Mouse (Mus musculus) brain, embryonic 14.5 days (tissue): ENCODE data around the gene Ccdc73. TPM values are rescaled to one million over a fixed set of nuclear protein-coding genes. Genes with fewer than 3 reads are reported as not detected.
A peak's percentile ranks its signal among the peaks of the same experiment; 100 is the strongest.

Experiments used
- DNase-seq: peaks from one replicate; pipeline ENCODE4 v3.0.0-alpha.2; 2011; ENCODE audit warnings: low read depth
- CTCF ChIP-seq: fragments of 200-500 bp; IDR thresholded peaks from 2 replicates; pipeline ENCODE4 v1.5.1; 2012; ENCODE audit warnings: inconsistent platforms, mild to moderate bottlenecking, moderate library complexity, borderline replicate concordance; ENCODE audit not compliant: insufficient read depth, insufficient read length; ENCODE audit errors: extremely low read depth
- POLR2A ChIP-seq: fragments of 200-500 bp; IDR thresholded peaks from 2 replicates; pipeline ENCODE4 v1.6.1; 2012; ENCODE audit warnings: mild to moderate bottlenecking, inconsistent platforms, borderline replicate concordance; ENCODE audit not compliant: poor library complexity, insufficient read depth, insufficient read length, severe bottlenecking; ENCODE audit errors: extremely low read depth
- polyA plus RNA-seq: library from polyadenylated mRNA; depleted of rRNA; stranded (reverse); fragments of >200 nt; gene quantifications from 2 replicates; pipeline ENCODE4 v1.2.3, GENCODE M21; 2012

The Ccdc73 gene
- polyA plus RNA-seq, 1 experiment, result 3.4 TPM

DNA sequence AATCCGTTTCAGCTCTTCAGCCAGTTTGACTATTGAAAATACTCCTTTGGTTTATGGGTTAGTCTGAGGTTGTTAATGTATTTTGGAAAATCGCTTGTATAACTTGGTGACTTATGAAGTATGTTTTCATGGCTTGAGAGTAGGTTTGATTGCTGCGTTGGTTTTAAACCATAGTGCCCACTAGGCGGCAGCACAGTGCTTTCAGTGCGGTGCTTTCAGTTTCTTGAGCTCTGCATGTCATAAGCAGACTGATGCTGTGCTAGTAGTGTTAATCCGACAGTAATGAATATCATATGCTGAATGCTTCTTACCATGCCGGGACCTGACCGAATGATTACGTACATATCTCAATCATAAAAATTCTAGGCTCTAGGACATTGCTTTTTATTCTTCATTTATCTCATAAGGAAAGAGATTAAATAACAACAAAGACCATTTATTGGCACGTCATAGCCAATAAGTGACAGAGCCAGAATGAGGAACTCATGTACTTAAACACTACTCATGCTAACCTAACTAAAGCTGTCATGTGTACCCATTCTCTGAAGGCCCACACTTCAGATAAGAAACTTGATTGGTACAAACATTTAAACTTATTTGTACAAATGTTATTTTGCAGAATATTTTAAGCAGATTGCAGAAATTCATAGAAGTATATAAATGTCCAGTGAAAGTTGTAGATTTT lies 20.4 kb downstream of the Ccdc73 start:
- DNase-seq, result peak; percentile 91
- TF ChIP-seq CTCF (peak; percentile 84), POLR2A (no peak)

DNA sequence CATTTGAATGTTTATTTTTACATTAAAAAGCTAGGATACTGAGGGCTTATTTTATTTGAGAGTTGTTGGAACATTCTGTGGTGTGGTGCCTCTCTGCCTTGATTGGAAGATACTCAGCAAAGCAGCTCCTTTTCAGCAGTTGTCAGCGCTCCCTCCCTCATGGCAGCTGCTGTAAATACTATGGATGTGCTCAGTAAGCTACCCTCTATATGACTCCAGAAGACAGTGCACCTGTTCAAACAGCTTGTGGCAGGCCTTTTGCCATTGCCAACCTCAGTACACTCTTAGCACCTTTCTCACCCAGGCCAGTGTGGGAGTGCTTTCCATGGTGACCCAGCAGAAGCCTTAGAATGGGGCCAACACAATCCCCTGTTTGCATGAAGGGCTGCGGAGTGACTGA lies 32.4 kb downstream of the Ccdc73 start:
- TF ChIP-seq POLR2A (no peak), CTCF (no peak)
- DNase-seq, result no peak

DNA sequence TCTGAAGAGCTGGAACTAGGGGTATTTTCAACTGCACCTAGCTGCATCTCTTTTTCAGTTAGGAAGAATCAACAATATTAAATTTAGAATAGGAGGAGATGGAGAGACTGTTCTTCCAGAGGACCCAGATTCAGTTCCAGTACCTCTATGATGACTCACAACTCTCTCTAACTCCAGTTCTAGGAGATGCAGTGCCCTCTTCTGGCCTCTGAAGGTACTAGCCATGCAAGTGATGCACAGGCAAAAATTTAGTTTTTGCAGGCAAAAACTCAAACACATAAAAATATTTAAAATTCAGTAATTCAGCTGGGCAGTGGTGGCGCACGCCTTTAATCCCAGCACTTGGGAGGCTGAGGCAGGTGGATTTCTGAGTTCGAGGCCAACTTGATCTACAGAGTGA lies 48.1 kb downstream of the Ccdc73 start:
- no peak for TF ChIP-seq POLR2A
- TF ChIP-seq CTCF, result peak; percentile 32; the same call in 1 of the 2 replicates
- DNase-seq, result no peak

DNA sequence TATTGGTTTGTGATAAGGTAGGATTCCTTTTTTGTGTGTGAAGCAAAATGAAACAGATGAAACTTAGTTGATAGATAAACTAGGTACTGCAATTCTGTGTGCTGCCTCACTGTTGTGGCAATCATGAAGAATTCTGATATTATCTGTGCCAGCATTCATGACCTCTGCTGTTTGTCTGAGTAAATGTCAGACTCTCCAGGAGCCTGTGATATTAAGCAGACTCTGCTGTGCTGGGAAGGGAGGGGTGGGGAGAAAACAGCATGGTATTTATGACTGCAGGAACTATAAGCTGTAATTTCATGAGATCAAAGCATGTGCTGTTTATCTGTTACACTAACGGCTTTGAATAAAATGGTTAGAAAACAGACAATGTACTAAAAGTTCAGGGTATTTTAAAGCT lies 96.9 kb downstream of the Ccdc73 start:
- no peak for TF ChIP-seq POLR2A
- TF ChIP-seq CTCF, result no peak
- DNase-seq, result peak; percentile 19

DNA sequence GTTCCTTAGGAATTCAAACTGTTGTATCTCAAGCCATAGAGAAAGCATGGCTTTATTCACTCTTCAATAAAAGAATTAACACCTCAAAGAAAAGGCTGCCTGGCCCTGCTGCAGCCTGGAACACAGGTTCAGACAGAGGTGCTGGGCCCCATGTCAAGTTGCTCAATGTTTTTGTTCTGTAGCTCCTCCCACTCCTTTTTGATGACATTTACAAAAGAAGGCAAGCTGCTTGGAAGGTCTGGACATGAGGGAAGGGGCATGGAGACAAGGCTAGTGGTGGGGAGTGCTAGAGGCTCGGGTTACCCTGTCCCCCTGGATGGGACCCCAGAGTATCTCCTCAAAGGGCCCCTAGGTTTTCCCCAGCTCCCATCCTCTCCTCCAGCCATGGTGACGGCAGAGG lies 114.1 kb downstream of the Ccdc73 start:
- TF ChIP-seq POLR2A (no peak), CTCF (no peak)
- DNase-seq, result peak; percentile 28

DNA sequence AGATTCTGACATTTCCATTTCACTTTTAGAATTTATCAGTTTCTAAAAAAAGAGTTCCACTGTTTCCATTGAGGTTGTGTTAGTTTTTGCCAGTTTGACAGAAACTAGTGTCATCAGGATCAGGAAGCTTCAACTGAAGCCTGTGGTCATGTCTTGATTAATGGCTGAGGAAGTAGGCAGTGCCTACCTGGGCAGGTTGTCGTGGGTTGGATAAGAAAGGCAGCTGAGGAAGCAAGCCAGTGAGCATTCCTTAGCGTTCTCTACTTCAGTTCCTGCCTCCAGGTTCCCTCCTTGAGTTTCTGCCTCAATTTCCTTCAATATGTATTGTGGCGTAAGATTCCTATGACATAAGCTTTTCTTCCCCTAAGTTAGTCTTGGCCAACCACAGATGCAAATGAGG lies 118.2 kb downstream of the Ccdc73 start:
- TF ChIP-seq CTCF (no peak), POLR2A (no peak)
- DNase-seq, result no peak

DNA sequence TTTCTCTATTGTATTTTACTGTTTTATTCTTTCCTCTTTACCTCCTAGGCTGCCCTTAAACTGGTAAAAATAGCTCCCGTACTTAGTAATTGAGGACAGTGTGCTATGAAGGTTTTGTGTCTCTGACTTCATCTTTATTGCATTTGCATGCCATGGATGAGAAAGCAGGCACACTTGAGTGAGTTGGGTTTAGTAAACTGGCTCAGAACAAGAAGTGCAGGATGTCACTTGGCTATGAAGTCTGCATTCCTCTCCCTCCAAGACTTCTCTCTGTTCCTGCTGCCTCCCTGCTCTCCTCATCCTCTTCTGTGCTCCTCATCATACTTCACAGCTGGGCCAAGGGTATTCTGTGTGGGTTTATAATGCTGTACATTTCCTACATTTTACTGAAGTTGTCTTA lies 121.4 kb downstream of the Ccdc73 start:
- DNase-seq, result no peak
- TF ChIP-seq CTCF (no peak), POLR2A (no peak)

DNA sequence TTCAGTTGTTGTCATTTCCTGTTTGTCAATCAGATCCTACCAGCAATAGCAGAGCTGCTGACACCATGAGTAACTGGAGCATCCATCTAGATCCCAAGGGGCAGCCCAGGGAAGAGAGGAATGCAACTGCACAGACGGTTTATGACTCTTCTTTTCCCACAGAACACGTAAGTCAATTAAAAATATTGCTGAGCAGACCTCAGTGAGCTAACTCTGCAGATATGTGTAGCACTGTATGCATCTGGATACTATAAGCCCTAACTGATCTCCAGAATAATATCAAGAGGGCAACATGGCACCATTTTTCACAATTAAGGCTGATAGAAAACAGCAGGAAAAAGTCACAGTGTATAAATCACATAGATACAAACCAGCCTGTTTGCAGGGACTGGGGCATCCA lies 126.8 kb downstream of the Ccdc73 start:
- TF ChIP-seq POLR2A, result no peak
- no peak for TF ChIP-seq CTCF

DNA sequence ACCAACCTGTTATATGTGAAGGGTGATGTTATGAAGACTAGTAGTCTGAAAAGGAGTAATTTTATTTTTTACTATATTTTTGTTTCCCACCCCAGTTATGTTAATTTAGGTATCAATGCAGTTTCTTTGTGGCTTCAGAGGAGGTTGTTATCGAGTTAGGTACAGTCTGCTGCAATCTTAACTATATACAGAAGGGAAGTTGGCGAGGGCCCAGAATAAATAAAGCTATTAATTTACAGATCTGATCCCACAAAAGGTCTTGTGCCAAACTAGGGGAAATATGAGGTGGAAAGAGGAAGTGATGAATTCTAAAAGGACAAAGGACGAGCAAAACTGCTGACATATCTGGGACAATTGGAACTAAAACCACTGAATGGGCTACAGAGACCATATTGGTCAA lies 128.6 kb downstream of the Ccdc73 start:
- TF ChIP-seq CTCF (no peak), POLR2A (no peak)

More for the DNA sequence above, 126.8 kb downstream of the Ccdc73 start:
- DNase-seq, result no peak

DNA sequence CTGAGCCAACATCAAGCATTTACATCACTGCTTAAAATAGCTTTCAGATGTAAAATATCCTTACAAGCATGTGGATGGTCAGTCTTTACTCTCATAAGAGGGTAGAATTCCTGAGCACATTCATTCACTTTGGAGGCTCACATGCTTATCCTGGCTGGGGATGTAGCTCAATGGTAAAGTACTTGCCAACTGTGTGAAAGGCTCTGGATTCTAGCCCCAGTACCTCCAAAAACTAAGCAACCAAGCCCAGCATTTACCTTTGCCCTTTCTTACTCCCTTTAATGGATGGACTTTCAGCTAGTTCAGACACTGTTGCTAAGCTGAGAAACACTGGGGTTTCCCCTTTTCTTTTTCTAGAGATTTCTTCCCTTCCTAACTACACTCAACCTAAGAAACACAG lies 139.6 kb downstream of the Ccdc73 start:
- DNase-seq, result no peak
- TF ChIP-seq CTCF (no peak), POLR2A (no peak)

More for the DNA sequence above, 128.6 kb downstream of the Ccdc73 start:
- DNase-seq, result no peak

DNA sequence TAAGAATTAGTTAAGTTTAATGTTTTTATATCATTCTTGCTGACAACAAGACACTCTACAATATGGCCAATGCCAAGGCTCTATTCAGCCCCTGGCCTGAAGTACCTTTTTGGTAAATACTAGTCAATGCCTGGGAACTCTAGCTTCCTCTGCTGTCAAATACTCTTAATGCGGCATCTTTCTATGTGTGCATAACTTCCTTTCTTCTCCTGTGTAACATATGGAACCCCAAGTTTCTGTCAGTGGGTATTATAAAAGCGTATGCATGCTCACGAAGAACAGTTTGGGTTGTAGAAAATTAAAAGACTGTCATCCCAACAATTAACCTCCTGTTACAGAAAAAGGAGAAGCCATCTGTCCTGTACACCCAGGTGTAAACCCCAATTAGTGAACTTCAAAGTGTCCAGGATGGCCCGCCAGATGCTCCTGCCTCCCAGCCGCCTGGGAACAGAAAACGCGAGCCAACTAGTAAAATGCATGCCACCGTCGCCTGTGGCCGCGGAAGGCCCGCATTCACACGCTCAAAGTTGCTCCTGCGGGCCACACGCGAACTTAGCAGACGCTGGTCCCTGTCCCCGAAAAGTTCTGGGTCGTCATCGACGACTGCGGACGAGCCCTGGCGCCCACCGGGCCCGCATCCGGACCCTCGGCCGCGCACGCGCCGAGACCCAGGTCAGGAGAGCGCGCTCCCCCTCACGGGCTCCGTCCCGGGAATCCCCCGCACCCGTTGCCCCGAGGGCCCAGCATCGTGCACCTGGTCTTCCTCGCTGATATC lies 148.8 kb downstream of the Ccdc73 start:
- TF ChIP-seq CTCF (no peak), POLR2A (0 out of 2 replicates have a peak, but pooled peaks have one; percentile 16)
- peak; percentile 77 for DNase-seq

DNA sequence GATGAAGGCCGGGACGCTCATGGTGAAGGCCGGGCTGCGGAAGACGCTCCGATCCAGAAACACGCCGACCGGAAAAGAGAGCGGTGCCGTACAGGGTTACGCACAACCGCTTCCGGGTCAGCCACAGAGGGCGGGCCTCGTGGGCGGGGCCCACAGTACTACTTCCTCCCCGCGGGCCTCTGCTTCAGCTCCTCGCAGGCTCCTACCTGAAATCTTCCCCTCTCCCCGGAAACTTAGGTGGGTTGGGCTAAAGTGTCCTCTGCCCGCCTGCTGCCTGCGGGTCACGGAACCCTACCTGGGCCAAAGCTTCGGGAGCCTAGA lies 149.3 kb downstream of the Ccdc73 start, which contains the start of gene Eif3m:
Eif3m (minus strand) TSS at position 114 of the 321 bp plus-strand sequence.
- peak; percentile 96 for DNase-seq
- no peak for TF ChIP-seq CTCF
- peak; percentile 15; the same call in 1 of the 2 replicates for TF ChIP-seq POLR2A

DNA sequence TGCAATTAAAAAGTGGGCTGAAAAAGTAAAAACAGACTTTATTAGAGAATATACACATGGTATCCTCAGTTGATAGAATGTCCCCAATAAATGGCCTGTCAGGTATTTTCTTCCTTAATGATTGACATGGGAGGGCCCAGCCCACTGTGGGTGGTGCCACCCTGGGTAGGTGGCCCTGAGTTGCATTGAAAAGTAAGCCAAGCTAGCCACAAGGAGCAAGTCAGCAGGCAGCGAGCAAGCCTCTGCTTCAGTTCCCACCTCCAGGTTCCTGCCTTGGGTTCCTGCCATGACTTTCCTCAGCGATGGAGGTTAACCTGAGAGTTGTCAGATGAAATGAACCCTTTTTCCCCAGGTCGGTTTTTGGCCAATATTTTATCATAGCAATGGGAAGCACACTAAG lies 150.2 kb downstream of the Ccdc73 start:
- no peak for DNase-seq
- no peak for TF ChIP-seq POLR2A
- TF ChIP-seq CTCF, result no peak
